Mouse (Mus musculus): ENCODE results near the gene Gm49358.

Gene Gm49358

GRCm38 (mm10) chr10:86878721-86879120, 114.9 kb downstream of the Gm49358 start:
- DNase-seq = no peak

DNA sequence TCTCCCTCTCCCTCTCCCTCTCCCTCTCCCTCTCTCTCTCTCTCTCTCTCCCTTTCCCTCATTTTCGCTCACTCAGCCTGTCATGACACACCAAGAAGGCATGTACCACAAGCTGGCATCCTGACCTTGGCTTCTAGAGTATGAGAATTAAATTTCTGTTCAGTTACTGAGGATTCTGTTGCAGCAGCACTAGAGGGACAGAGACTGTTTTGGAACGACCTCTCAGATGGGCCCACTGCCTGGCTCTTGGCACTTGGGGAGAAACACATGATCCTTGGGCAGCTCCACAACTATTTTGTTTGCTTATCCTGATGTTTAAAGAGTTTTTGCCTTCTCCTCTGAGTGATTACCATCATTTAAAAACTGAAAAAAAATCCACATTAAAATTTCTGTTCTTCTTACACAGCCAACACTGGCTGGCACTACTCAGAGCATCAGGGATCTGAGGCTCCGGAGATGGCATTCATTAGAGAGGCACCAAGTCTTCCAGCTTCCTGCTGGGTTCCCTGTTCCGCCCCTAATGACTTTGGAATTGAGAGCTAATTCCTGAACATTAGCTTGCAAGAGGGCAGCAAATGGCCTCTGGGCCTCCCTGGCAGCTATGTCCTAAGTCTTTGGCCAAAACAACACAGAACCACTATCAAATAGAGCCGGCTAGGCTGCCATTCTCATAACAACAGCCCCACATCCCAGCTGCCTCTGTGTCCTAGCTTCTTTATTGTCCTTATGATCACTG, 116.5 kb downstream of the Gm49358 start:
- peak; percentile 24 to 33 for DNase-seq

GRCm38 (mm10) chr10:86881448-86881847, 117.7 kb downstream of the Gm49358 start:
- DNase-seq = no peak

Measured in cerebellum, postnatal 36 days (tissue).